Mouse (Mus musculus) neural tube, embryonic 11.5 days (tissue): ENCODE results near the gene Gm1123. TPM values are rescaled to one million over a fixed set of nuclear protein-coding genes. Genes with fewer than 3 reads are reported as not detected.

Source experiments
- ATAC-seq: fragments of 200-750 bp; cut with Nextera tagmentation; 2 replicates; pipeline ENCODE4 v1.8.0; 2017; ENCODE audit warnings: moderate number of reproducible peaks, mild to moderate bottlenecking, moderate TSS enrichment, moderate library complexity; ENCODE audit not compliant: insufficient read depth, low FRiP score, low TSS enrichment
- DNase-seq: peaks from one replicate; pipeline ENCODE4 v3.0.0-alpha.2; 2015; ENCODE audit warnings: low spot score
- H3K27ac ChIP-seq: fragments of 300-500 bp; sonication (generic); 2 replicates; pipeline ENCODE4 v1.5.1; 2014; ENCODE audit warnings: low read depth, mild to moderate bottlenecking, low read length
- H3K27me3 ChIP-seq: fragments of 300-500 bp; sonication (generic); 2 replicates; pipeline ENCODE4 v1.6.1; 2014; ENCODE audit warnings: mild to moderate bottlenecking, low read length, mixed read lengths; ENCODE audit not compliant: control insufficient read depth, insufficient read depth
- H3K36me3 ChIP-seq: fragments of 300-500 bp; sonication (generic); 2 replicates; pipeline ENCODE4 v1.6.1; 2014; ENCODE audit warnings: mild to moderate bottlenecking, low read length, moderate library complexity, mixed read lengths; ENCODE audit not compliant: control insufficient read depth, insufficient read depth
- H3K4me1 ChIP-seq: fragments of 300-500 bp; sonication (generic); 2 replicates; pipeline ENCODE4 v1.6.1; 2014; ENCODE audit warnings: low read length, mixed read lengths; ENCODE audit not compliant: control insufficient read depth, insufficient read depth
- H3K4me2 ChIP-seq: fragments of 300-500 bp; sonication (generic); 2 replicates; pipeline ENCODE4 v1.6.1; 2014; ENCODE audit warnings: low read depth, mild to moderate bottlenecking, moderate library complexity
- H3K4me3 ChIP-seq: fragments of 300-500 bp; sonication (generic); 2 replicates; pipeline ENCODE4 v1.5.1; 2014; ENCODE audit warnings: low read depth, low read length
- H3K9ac ChIP-seq: fragments of 300-500 bp; sonication (generic); 2 replicates; pipeline ENCODE4 v1.6.1; 2014; ENCODE audit warnings: mild to moderate bottlenecking, low read length
- H3K9me3 ChIP-seq: fragments of 300-500 bp; sonication (generic); 2 replicates; pipeline ENCODE4 v1.6.1; 2016; ENCODE audit warnings: low read length; ENCODE audit not compliant: control insufficient read depth
- WGBS: fragments of 180-500 bp; shearing (Covaris S2); extraction: QIAGEN DNeasy Blood & Tissue Kit; methylation state at CpG from one replicate; pipeline ENCODE4 v1.1.7; 2014; 5-methylcytosine and 5-hydroxymethylcytosine counted together
- polyA plus RNA-seq: library from polyadenylated mRNA; unstranded; fragments of >200 nt; fragmentation: Nextera tagmentation; extraction: Ambion mirVana; gene quantifications from 2 replicates; pipeline ENCODE4 v1.2.1, GENCODE M21; 2014

The Gm1123 gene
- not detected in 2 replicates for polyA plus RNA-seq

DNA sequence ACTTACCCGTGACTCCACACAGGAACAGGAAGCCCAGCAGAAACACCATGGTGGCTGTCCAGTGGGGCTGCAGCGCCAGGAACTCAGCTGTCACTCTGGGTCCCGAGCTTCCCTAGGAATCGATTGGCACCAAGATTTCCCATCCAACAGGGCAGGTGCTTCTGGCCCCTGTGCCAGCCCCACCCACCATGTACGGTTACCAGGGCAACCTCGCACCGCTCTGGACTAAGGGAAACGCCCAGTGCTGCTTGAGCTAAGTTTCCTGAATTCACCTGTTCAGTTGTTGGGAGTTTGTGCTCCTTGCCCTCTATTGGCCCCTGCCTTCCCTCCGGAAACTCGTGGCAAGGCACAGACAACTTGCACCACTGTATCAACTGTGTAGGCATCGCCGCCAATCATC, at the start of gene Gm1123:
Gene Gm1123, minus strand, starts transcription at position 141 of the 400 bp plus-strand sequence.
- Histone ChIP-seq H3K9me3 (no peaks in the 10 kb centered on the region), H3K4me3 (no peak within 1 kb of the TSS), H3K27ac (no peak within 1 kb of the TSS), H3K4me2 (no peak within 1 kb of the TSS), H3K27me3 (no peaks in the 10 kb centered on the region), H3K9ac (no peak within 1 kb of the TSS), H3K4me1 (no peaks in the 10 kb centered on the region), H3K36me3 (no peaks in the 10 kb centered on the region)
- 85% methylated on average over 12 of the region's 12 CpGs for WGBS
- DNase-seq (no peak), ATAC-seq (no peak)

DNA sequence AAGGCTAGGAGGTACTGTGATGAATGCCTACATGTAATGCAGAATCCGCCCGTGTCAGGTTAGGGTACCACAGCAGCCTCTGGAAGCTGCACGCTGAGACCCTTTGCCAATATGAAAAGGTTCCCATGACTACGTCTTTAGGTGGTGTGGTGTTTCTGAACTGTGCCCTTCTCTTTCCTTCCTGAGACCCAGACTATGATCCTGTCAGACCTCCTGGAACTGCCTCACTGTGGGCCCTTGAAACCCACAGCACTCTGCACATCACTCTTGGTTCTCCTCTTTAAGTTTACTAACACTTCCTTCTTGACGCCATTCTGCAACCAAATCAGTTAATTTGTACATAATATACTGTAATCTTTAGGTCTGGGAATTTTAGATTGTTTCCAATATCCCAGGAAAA, 46.2 kb upstream of the Gm1123 start:
- 95% methylated on average over 5 of the region's 5 CpGs for WGBS
- Histone ChIP-seq H3K4me1 (no peaks in the 10 kb centered on the region), H3K4me2 (no peak overlapping the region), H3K4me3 (no peak overlapping the region), H3K27ac (no peak overlapping the region), H3K9ac (no peak overlapping the region), H3K9me3 (no peaks in the 10 kb centered on the region), H3K36me3 (no peaks in the 10 kb centered on the region), H3K27me3 (no peaks in the 10 kb centered on the region)
- DNase-seq (no peak), ATAC-seq (no peak)

DNA sequence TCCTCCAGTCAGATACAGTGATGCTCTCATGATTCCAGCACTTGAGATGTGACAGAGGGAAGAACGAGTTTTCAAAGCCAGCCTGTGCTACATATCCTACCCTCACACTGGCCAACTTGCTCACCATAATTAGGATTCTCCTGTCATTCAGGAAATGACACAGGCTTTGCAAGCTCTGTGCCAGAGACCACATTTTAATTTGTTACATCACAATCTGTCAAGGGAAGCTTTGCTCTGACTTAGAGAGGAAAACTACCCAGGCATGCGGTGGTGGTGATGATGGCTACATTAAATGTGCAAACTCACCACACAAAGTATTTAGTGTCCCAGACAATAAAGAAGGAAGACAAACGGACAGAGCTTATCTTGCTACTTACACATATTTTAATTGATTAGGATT, 45.8 kb upstream of the Gm1123 start:
- Histone ChIP-seq H3K36me3 (no peaks in the 10 kb centered on the region), H3K27me3 (no peaks in the 10 kb centered on the region), H3K9me3 (no peaks in the 10 kb centered on the region), H3K27ac (no peak overlapping the region), H3K9ac (no peak overlapping the region), H3K4me2 (no peak overlapping the region), H3K4me3 (no peak overlapping the region), H3K4me1 (no peaks in the 10 kb centered on the region)
- 85% methylated on average over 3 of the region's 3 CpGs for WGBS
- ATAC-seq (no peak), DNase-seq (no peak)

DNA sequence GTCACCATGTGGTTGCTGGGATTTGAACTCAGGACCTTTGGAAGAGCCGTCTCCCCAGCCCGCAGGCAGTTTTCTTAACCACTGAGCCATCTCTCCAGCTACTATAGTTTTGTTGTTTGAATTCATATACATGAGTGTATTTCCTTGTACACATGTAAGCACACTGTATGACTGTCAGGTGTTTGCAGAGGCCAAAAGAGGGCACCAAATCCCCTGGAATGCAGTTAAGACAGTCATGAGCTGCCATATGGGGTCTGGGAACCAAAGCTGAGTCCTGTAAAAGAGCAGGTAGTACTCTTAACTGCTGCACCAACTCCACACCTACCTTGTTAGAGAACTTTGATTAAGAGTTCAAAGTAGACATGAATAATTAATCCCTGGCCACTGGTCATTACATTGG, 45.1 kb upstream of the Gm1123 start:
- H3K36me3 ChIP-seq = no peaks in the 10 kb centered on the region
- H3K4me2 ChIP-seq = no peak overlapping the region
- no peaks in the 10 kb centered on the region for H3K9me3 ChIP-seq
- H3K27ac ChIP-seq = no peak overlapping the region
- no peak overlapping the region for H3K4me3 ChIP-seq
- DNase-seq (no peak), ATAC-seq (no peak)
- H3K9ac ChIP-seq = no peak overlapping the region
- WGBS = 93% methylated on average over 2 of the region's 2 CpGs
- no peaks in the 10 kb centered on the region for H3K27me3 ChIP-seq
- H3K4me1 ChIP-seq = no peaks in the 10 kb centered on the region

DNA sequence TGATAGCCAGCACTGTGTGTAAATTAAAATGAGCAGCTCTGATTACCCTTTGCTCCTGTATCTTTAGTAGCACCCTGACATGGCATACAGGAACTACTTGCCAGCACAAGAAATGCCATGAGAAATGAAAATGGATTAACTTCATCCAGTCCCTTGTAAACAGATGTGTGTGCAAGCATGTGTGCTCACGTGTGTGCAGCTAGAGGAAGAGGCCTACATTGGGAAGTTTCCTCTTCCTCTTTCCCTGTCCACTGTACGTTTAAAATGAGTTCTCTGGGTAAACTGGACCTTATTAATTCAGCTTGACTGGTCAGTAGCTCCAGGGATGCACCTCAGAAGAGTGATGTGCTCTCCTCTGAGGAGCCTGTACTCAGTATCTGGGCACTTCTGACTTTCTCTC, 38.9 kb upstream of the Gm1123 start:
- Histone ChIP-seq H3K9me3 (no peaks in the 10 kb centered on the region), H3K4me1 (no peaks in the 10 kb centered on the region), H3K4me2 (no peak overlapping the region), H3K27ac (no peak overlapping the region), H3K36me3 (no peaks in the 10 kb centered on the region), H3K9ac (no peak overlapping the region), H3K27me3 (no peaks in the 10 kb centered on the region), H3K4me3 (no peak overlapping the region)
- ATAC-seq (no peak), DNase-seq (no peak)
- 67% methylated on average over 2 of the region's 2 CpGs for WGBS

DNA sequence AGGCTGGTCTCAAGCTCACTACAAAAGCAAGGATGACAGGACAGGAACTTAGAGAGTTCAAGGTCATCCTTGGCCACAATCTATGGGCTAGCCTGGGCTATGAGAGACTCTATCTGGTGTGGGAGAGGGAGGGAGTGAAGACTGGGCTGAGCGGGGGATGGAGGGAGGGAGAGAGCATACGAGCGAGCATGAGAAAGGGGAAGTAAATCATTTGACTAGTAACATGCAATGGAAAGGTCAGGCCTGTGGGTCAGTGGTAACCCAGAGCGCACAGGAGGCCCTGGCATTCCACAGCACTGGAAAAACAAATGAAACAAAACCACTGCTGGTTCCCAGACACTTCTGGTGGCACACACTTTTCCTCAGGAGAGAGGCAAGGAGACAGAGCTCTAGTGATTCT, 37.0 kb upstream of the Gm1123 start:
- Histone ChIP-seq H3K9me3 (no peaks in the 10 kb centered on the region), H3K4me1 (no peaks in the 10 kb centered on the region), H3K4me2 (no peak overlapping the region), H3K4me3 (no peak overlapping the region), H3K27ac (no peak overlapping the region), H3K27me3 (no peaks in the 10 kb centered on the region), H3K36me3 (no peaks in the 10 kb centered on the region), H3K9ac (no peak overlapping the region)
- no peak for DNase-seq
- WGBS = 51% methylated on average over 4 of the region's 4 CpGs
- ATAC-seq = no peak

DNA sequence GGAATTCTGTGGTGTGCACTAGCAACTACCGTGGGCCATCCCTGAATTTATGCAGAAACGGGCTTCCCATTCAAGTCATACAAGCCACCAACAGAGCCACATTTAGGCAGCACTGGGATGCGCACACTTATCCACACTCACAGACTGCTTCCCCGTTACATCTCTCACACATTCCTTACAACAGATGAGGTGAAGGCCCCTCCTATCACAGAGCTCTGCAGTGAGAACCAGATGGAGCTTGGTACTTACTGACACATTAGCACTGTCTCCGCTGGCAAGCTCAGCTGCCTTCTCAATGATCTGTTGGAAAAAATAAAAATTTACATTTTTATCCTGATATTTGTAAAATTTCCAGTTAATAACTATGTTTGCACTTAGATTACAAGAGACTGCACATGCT, 29.8 kb upstream of the Gm1123 start:
- no peak overlapping the region for H3K4me2 ChIP-seq
- ATAC-seq (no peak), DNase-seq (no peak)
- H3K9ac ChIP-seq = no peak overlapping the region
- 82% methylated on average over 5 of the region's 5 CpGs for WGBS
- no peaks in the 10 kb centered on the region for H3K4me1 ChIP-seq
- no peak overlapping the region for H3K4me3 ChIP-seq
- H3K27me3 ChIP-seq = no peaks in the 10 kb centered on the region
- H3K9me3 ChIP-seq = no peaks in the 10 kb centered on the region
- no peak overlapping the region for H3K27ac ChIP-seq
- H3K36me3 ChIP-seq = no peaks in the 10 kb centered on the region

DNA sequence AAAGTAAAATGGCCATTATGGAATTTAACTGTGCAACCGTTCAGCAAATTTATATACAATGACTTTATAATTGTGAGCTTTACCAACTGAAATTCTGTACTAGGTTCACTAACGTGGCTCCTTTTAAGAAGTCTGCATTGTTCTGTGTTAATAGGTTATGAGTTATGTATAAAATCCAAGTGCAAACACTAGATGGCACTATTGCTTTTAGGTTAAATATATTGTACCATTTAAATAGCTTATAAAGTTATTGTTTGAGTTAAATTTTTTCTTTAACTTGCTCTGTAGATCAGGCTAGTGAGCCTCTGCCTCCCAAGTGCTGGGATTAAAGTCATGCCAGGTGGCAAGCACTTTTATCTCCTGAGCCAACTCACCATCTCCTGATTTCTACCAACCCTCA, 28.7 kb upstream of the Gm1123 start:
- 62% methylated on average over 2 of the region's 2 CpGs for WGBS
- Histone ChIP-seq H3K36me3 (no peaks in the 10 kb centered on the region), H3K4me3 (no peak overlapping the region), H3K4me2 (no peak overlapping the region), H3K27me3 (no peaks in the 10 kb centered on the region), H3K4me1 (no peaks in the 10 kb centered on the region), H3K27ac (no peak overlapping the region), H3K9ac (no peak overlapping the region), H3K9me3 (no peaks in the 10 kb centered on the region)
- DNase-seq (no peak), ATAC-seq (no peak)

DNA sequence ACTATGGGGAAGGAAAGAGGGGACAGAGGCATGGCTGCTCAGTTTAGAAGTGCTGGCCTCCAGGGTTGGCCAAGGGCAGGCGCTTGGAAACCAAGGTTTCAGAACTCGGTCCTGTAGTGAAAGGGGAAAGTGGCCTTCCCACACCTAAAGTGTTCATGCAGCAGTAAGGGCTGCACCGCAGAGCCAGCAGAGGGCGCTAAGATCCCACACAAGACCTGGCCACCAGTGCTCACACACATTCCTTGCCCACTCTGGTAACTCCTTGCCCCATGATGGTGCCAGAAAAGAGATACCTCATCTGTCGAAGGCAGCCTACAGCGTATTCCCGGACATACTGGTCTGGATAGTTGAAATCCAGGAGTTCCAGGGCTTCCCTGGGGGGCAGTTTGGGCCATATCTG, 27.0 kb upstream of the Gm1123 start:
- Histone ChIP-seq H3K9me3 (no peaks in the 10 kb centered on the region), H3K4me1 (no peaks in the 10 kb centered on the region), H3K36me3 (no peaks in the 10 kb centered on the region), H3K27ac (no peak overlapping the region), H3K4me3 (no peak overlapping the region), H3K9ac (no peak overlapping the region), H3K4me2 (no peak overlapping the region), H3K27me3 (no peaks in the 10 kb centered on the region)
- DNase-seq (peak; percentile 78), ATAC-seq (peak; percentile 67; the same call in 1 of the 2 replicates)
- 42% methylated on average over 7 of the region's 7 CpGs for WGBS
